Mouse (Mus musculus) thymus, postnatal 10 days (tissue): ENCODE results near the gene Bglap2.
"Not testable (repeated sequence)": the region's sequence is repeated elsewhere in the genome, so short reads cannot be mapped to it uniquely, and the experiment has no call there.

Source experiments
- DNase-seq, 2 experiments: peaks; one replicate each; pipeline ENCODE4 v3.0.0; 2021; ENCODE audit warnings: low spot score in 2 of 2

Gene Bglap2

GRCm38 (mm10) chr3:88378599-88378998 lies at the start of gene Bglap2:
Bglap2 (minus strand) TSS chr3:88378699.
- not testable (repeated sequence) for DNase-seq

GRCm38 (mm10) chr3:88427342-88427905 lies 48.9 kb upstream of the Bglap2 start:
- DNase-seq: no peak

DNA sequence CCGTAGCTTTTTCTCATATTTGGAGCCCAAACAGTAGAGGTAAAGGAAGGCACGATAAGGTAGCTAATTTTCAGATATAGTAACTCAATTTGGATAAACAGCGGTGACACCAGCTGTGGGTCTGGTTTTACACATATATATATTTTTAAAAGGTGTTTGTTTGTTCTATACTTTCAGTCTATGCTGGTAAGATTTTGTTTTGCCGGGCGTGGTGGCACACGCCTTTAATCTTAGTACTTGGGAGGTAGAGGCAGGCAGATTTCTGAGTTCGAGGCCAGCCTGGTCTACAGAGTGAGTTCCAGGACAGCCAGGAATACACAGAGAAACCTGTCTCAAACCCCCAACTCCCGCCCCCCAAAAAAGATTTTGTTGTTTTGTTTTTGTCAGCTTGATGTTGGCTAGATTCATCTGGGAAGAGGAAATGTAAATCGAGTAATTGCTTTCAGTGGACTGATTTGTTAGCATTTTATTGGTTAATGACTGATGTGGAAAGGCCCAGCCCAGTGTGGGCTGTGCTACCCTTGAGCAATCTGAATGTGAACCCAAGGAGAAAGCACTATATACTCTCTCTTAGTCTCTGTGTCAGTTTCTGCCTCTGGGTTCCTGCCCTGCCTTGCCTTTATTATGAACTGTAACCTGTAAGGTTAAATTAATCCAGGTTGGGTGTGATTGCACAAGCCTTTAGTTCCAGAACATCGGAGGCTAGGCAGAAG lies 47.4 kb upstream of the Bglap2 start:
- DNase-seq: no peak

DNA sequence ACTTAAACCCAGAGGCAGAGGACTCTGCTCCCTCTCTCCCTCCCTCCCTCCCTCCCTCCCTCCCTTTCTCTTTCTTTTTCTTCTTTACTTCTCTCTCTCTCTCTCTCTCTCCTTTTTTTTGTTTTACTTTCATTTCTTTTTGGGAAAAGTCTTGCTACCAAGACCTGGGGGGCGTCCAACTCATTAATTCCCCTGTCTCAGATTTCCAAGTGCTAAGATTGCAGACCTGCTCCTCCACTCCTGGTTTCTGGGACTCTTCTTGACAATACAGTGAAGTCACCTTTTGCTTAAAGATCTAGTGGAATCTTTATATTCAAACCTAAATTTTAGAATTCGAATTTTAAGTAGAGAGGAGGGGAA lies 46.8 kb upstream of the Bglap2 start:
- no peak for DNase-seq

DNA sequence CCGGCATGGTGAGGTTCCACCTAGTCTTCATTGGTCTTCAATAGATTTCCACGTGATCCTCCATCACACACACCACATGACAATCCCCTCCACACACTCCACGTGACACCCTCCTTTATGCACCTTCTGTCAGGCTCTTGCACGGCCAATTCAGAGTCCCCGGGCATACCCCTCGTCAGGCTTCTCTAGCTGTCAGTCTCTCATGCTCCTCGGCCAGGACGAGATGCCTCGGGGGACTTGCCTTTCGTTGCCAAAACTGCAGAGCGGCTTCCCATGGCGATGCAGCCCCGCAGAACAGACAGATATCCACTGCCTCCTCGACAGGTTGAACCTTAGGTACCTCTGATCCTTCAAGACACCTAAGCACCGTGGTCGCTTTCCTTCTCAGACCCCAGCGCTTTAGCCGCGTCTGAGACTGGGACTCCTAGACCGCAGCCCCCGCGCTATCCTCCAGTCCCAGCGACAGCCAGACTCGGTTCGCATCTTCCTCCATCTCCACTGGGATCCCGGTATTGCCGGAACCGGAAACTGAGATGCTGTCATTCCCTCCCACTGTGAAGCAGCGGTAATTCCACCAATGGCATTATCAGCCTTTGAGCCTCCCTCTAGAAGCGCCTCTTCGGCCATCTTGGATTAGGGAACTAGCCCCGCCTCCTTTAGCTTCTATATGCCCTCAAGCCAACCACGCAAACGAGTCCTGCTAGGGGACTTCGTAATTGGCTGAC lies 46.3 kb upstream of the Bglap2 start, which contains the start of gene Slc25a44:
Slc25a44 (minus strand) TSS at position 535 of the 725 bp plus-strand sequence.
- DNase-seq: peak; percentile 90 to 91

DNA sequence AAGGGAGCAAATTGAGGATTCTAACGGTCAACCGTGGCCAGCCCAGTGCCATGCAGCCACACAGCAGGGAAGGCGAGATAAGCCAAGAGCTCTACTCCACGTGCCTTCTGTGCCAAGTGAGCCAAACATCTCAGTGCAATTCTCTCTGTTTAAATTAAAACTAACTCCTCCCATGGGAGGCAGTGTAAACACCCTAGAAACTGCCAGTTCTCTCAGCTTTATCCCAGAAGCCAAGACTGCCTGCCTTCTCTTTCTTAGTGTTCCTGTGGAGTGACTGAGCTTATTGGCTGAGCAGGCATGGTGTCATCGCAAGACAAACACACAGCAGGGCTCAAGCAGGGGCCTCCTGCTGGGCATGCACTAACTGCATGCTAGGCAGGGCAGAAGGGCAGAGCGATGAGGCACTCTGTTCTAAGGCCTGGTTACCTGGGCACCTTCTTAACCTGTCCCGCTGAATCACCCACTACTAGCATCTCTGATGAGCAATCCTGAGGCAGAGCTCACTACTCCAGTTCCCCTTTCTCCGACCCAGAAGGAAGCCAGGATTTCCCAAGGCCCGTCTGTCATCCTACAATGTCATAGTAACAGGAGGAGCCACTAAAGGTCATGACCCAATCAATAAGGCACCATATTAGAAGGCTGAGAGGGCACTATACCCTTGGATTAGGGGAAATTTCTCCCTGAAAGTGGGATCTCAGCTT lies 43.7 kb upstream of the Bglap2 start:
- no peak for DNase-seq

DNA sequence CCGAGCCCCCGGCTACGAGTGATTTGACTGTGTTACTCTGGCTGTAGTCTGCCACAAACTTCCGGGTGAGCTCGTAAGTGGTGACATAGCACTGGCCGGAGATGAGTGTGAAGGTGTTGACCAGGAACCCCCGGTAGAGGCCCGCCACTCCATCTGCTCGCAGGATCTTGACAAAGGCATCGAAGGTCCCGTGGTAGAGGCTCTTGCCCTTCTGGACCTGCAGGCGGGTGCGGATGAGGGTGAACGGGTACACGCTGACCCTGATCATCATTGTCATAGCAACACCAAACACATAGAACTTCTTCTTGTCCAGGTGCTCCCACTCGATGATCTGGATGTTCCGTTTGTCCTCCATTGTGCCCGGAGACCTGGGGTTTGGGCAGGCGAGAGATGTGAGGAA lies 42.3 kb upstream of the Bglap2 start:
- DNase-seq: no peak

DNA sequence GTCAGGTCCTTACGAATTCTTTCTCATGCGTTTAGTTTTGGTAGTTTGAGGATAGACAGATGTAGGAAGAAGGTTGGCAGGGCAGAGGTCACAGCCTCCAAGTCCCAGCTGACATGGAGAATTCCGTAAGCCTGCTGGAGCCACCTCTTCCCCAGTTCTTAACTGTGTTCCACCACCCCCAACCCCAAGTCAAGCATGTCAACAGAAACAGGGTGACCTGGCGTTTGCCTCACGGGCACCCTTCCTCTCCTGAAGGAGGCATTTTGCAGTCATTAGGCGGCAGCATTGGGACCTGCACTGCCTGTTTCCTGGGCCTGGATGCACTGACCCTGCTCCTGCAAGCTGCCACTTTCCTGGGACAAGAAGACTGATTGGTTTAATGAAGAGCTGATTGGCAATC lies 39.5 kb upstream of the Bglap2 start:
- DNase-seq: no peak

DNA sequence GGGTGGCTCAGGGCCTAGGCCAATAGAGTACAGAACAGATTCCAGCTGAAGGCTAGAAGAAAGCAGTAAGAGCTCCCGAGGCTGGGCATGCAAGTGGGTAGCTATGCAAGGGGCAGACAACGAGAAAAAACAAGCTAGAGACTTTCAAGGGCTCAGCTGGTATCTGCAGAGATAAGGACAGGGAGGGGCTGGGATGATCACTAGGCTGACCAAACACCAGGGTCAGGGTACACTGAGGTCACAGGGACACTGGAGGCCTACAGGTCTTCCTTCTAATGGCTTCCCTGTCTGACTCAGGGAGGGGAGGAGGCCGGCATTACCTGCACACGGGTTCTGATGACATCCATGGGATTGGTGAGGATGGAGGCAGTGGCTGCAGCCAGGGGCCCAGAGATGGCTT lies 37.2 kb upstream of the Bglap2 start:
- no peak for DNase-seq

GRCm38 (mm10) chr3:88412636-88413035 lies 34.1 kb upstream of the Bglap2 start:
- no peak for DNase-seq

DNA sequence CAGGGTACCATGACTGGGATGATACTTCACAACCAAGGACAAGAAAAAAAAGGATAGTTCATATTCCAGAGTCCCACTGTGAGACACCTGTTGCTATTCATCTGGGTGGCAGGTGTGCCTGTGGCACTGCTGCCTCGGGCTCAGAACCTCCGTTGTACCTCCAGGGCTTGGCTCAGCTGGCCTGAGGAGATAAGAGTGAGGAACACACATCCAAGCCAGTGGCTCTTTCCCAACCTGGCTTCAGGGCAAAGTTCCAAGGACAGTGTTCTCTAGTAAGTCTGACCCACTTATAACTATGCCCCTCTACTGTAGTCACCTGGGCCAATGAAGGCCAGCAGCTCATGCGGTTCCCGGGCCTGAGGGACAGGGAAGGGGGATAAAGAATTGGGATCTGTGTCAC lies 33.2 kb upstream of the Bglap2 start:
- no peak for DNase-seq

DNA sequence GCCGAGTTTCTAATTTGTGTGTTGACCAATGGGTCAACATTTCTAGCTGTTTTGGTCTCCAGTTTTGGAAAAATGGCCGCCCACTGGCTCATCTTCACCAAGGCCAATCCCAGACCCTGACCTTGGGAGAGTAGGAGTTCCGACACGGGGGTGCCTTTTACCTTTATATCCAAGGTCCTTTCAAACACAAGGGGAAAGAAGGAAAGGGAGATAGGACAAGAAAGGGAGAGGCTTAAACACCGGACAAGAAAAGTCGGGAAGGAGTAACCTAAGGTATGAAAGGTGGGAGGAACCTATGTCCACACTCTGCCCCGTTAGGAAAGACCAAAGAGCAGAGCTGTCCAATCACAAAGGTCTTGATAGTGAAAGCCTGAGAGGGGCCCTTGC lies 32.1 kb upstream of the Bglap2 start:
- DNase-seq: no peak

DNA sequence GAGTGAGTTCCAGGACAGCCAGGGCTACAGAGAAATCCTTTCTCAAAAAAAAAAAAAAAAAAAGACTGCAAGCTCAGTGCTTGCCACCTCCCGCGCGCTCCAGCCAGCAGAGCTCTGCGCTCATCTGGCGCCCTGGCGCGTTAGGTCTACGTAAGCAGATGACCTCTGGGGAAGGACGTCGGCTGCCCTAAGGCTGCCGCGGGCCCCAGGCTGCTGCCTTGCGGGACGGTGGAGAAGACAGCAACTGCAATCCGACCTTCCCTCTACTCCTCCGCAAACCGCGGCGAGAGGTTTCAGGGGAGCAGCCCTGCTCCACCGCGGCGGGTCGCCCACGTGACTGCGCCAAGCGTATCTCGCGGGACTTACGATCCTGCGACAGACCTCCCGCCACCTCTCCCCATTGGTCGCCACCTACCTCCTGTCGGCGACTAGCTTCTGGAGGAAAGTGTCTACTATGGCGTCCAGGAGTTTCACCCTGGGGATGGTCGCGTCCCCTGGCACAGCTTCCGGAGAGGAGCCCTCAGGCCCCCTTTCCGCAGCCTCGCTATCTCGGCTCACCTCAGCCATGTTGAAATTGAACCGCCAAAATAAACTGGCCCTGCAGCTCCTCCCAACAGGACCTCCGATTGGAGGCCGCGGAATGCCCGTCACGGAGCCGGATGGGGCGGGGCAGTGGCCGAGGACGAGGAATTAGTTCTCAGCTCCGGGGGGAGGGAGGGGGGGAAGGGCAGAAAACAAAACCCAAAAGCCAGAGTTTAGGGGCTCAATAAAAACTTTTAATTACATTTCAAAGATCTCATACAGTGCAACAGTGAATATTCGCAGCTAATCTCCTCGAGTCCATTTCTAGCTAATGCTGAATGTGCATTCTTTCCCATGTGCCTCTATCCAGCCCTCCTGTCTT lies 31.5 kb upstream of the Bglap2 start, which contains the start of gene Pmf1:
Pmf1 (minus strand) TSS at position 591 of the 904 bp plus-strand sequence.
- DNase-seq: peak; percentile 86 to 88

GRCm38 (mm10) chr3:88408953-88409352 lies 30.5 kb upstream of the Bglap2 start:
- no peak for DNase-seq

DNA sequence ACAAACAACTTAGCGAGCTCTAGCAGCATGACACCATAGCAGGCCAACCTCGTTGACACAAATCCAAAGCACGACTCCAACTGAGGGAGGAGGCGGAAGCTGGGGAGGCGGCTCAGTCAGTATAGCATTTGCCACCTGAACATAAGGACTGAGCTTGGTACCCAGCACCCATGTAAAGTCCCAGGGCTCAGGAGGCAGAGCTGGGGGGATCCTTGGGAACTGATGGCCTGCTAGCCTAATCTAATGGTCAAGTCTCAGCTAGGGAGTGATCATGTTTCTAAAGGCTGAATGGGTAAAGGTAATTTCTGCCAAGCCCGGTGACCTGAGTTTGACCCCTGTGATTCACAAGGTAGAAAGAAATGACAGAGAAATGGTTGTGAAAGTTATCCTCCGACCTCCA lies 29.0 kb upstream of the Bglap2 start:
- DNase-seq: no peak

DNA sequence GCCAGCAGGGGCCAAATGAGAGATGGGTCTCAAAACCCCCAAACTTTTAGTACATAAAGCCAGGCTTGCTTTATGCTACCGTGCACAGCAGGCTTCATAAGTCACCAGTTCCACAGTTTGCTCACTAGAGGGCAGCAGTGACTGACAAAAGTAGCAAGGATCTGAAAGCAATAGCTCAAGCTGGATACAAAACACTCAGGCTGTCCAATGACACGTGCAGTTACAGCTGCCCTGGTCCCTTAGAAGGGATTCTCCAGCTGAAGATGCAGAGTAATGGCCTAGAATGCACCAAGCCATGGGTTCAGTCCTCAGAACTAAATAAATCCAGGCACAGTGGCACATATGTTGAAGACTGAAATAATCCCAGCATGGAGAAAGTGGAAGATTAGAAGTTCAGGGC lies 28.6 kb upstream of the Bglap2 start:
- peak; percentile 48 to 80 for DNase-seq

DNA sequence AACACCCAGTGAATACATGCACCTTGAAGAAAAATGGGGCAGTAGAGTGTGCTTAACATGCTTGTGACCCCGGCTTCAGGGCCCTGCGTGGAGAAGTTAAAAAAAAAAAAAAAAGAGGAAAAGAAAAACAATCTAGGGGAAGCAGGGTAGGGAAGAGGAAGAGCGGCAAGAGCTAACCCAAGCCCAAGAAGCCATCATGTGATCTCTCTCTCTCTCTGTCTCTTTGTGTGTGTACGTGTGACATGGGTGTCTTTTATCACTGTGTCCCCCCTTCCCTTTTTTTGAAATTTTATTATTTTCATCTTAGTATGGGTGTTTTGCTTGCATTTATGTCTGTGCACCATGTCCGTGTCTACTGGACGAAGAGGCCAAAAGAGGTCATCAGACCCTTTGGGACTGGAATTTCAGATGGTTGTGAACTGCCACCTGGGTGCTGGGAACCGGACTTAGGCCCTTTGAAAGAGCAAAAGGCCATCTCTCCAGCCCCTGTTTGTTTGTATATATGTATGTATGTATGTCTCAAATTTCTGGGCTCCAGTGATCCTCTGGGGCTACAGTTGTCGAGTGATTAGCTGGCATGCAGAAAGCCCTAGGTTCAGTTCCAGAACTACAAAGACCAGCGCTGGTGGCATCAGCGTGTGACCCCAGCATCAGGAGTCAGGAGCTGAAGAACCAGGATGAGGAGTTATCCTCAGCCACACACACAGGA lies 25.2 kb upstream of the Bglap2 start:
- no peak for DNase-seq

GRCm38 (mm10) chr3:88398666-88399065 lies 20.2 kb upstream of the Bglap2 start:
- DNase-seq: no peak

DNA sequence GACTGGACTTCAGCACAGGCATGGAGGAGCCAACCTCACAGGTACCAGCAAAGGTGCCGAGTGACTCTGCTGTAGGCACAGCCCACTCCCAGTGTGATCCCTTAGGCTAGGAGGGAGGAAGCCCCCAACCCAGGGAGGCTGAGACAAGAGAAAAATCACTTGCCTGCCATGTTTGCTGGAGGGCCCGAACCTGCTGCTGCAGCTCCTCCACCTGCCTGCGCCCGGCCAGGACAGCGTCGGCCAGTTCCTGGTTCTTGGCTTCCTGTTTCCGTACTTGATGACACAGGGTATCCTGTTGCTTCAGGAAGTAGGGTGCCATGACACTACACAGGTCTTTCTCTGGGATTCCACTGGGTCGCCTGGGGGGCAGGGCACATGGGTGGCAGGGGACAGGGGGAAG lies 17.2 kb upstream of the Bglap2 start:
- DNase-seq: no peak

DNA sequence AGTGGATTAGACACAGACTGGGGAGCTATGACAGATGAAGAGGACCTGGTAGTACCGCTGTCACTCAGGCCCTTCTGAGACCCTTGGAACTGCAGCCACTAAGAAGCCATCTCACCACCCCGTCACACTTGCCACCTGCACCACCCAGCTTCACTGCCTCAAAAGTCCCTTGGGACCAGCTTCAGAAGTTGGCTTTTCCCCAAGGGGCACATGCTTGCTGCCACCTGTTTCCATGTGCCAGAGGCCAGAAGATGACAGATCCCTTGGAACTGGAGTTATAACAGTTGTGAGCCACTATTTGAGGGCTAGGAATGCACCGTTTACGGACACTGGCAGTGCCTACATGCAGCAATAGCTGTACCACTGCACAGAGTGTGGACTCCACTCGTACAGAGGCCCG lies 16.8 kb upstream of the Bglap2 start:
- no peak for DNase-seq
